Mouse (Mus musculus) spleen, postnatal 10 days (tissue): ENCODE results near the gene Mdh1b.

ENCODE experiments used
- DNase-seq, 2 experiments: peaks; one replicate each; pipeline ENCODE4 v3.0.0; 2021 to 2022; ENCODE audit warnings: low spot score in 2 of 2

Gene Mdh1b

DNA sequence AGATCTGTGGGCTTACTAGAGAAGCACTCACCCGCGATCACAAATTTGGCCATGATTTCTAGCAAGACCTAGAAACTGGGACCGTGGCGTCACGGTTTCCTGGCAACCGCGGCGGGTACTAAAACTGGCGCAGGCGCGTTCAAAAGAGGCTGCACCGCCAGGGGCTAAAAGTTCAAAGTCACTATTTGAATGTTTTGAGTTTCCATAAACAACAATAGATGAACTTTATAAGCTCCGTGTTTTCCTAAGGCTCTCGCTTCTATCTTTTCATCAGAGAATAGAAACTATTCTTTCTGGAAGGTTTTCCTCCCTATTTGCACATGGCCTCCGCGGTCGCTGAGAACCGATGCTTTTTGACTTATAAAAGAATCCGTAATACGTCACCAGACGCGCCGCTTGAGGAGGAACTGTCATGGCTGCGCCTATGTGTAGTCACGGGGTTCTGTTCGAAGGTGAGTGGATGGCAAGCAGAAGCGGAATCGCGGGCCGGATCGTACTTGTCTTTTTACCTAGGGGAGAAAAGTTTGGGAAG, at the start of gene Mdh1b, which contains the start of gene Fastkd2:
Gene Mdh1b (minus strand): TSS at position 79 of the 532 bp plus-strand sequence.
Gene Fastkd2 (plus strand): TSS at position 375 of the 532 bp plus-strand sequence.
- DNase-seq: peak; percentile 67 to 82

DNA sequence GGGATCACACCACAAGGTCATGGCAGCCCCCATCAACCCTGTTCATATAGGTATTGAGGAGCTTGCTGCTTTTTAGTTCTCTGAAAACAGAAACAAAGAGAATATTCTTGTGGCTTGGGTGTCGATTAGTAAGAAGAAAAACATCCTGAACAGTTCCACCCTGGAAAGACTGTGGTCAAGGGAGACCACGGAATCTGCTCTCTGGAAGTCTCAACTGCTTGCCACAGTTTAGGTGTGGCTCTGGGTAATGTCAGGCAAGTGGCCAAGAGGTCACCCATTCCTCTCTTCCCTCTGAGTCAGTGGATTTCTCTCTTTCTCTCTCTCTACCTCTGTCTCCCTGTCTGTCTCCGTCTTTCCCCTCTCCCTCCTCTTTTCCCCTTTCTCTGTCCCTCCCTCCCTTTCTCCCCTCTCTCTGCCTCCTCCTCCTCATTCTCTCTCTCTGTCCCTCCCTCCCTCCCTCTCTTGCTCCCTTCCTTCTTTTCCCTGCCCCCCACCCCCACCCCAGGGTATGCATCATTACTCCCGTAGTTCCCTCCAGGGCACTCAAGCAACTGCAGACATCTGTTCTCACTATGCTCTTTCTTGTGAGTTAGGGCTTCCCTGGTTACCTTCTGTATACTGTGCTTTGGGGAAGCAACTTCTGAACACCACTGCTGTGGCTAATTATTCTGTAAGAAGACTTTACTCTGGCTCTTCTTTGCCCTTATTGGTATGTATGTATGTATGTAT, 46.9 kb upstream of the Mdh1b start:
- DNase-seq: no peak

DNA sequence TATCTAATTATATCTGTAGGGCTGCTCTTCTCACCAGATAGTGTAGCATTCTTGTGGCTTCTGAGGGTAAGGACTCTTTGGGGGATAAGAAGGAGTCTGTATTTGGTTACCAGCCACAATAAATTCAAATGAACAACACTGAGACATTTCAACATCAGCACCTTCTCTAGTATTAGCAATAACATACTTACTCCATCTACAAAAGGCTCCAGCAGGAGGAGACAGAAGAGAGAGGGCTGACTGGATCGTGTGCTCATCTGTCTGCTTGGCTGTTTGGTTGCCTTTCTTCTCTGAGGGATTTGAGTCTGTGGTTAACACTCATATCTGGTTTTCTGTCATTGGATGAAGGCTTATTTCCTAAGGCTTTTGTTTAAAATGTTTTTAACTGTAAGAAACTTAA, 46.3 kb upstream of the Mdh1b start:
- DNase-seq: no peak

DNA sequence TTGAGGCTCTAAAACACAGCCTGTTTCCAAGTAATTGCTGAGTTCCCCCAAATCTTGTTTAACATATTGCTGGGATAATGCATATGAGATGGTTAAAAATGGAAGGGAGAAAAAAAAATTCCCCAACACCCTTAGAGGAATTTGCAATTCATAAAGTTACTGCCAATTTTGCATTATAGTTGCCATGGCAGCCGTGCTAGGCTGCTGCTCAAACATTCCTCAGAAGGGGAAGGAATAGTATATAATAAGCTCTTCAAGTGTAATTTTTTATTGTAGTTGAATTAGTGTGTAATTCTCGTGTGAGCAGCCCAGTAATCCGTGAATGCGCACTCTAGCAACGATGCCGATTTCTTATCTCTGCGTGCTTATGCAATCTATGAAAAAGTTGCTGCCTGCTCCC, 40.2 kb upstream of the Mdh1b start:
- DNase-seq: no peak

DNA sequence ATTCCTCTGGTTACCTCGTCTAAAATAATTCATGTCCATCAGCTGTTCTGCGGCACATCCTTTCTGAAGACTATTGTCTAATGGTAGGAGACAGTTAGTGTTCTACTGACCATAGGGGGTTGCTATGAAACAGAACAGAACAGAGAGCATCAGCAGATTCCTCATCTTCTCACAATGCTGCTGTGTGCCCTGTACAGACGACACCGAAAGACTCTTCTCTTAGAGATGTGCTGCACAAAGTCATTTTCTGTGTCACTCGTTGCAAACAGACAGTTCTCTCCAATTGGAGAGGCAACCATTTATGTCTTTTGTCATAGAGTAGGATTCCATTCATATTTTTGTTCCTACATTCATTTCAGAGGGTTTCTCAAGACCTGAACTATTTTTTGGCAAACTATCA, 39.0 kb upstream of the Mdh1b start, which contains the start of gene 4933402D24Rik:
Gene 4933402D24Rik (minus strand): TSS at position 101 of the 400 bp plus-strand sequence.
- DNase-seq: no peak

DNA sequence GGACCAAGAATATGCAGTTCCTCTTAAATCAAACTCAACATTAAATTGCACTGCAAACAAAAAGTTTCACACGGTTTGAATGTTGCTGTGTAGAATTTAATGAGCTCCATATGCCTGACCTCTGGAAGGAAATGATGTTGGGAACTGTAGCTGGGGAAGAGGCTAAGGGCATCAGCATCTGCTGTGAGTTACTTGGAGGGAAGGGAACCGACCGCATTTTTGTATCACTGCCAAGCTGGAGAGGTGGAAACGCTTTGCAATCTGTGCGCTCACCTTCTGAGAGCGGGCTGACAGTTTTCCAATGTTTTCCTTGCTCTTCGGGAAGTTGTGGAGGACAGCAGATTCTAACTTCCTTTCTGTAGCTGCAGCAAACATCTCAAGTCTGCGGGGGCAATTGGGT, 38.0 kb upstream of the Mdh1b start:
- no peak for DNase-seq

DNA sequence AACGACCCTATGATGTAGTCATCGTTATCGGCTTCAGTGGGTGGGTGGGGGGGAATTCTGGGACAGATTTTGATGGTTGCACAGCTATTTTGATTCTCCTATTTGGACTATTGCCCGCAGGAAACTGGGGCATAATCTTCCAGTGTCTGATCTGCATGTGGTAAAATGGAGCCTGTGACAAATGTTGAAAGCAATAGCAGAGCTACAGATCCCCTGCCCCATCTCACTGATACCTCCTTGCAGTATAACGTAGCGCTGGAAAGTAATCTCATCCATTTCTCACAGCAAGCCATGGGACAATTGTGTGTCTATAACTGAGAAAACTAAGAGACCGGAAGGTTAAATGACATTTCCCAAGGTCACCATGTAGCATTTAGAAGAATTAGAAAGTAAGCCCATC, 34.3 kb upstream of the Mdh1b start:
- no peak for DNase-seq

DNA sequence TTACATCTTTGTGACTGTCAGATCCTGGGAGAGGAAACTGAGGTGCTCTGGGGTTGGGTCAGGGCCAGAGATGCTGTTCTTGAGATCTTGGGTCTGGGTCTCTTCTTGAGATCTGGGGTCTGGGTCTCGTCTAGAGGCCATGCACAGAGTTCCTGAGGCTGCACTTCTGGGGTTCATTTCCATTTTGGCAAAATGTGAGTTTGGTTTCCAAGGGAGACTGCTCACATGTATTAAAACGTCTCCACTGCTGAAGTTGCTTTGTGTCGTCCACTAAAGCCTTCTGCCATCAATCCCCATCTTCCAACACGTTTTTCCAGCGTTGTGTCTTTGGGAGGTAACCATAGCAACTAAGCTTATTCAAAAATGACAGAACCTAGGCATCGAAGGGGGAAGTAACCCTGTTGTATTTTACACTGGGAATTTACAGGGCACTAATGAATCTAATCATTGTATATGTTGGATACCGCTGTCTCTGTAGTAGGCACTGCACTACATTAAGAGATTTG, 33.8 kb upstream of the Mdh1b start:
- DNase-seq: no peak

DNA sequence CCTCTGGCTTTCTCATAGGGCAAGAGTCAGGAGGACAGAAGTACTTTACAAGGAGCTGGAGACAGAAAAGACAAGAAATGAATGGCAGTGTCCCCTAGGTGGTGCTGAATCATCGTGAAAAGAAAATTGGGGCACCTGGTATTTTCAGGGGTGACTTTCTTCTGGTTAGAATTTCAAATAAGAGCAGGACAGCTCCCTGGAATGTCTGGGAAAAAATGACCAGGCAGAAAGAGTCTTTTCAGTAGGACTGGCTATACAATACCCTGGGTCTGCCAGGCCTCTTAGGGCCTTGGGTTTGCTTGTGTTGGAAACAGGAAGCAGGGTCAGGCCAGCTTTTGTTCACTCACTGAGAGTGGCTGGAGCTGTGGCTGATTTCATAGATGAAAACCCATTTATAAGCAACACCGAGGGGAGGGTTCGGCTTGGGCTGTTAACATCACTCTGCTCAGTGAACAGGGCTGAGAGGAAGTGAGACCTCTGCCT, 33.1 kb upstream of the Mdh1b start:
- DNase-seq: peak in 1 of 2 experiments; percentile 13

DNA sequence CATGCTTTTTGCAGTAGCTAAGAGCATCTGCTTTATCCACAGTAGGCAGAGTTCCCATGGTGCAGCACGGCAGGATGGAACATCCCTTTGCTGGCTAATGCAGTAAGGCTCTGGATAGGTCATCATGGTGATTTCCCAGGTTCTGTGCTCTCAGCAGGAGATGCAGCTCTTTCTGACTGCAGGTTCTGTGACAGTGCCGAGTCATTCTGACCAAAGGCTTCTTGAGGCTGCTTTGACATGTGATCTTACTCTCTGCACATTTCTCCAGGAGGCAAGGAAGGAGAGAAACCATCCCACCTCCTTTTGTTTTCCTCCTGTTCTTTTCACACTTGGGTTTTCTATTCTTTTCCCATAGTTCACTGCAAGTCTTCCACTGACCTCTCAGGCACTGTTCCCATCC, 25.9 kb upstream of the Mdh1b start:
- DNase-seq: no peak

DNA sequence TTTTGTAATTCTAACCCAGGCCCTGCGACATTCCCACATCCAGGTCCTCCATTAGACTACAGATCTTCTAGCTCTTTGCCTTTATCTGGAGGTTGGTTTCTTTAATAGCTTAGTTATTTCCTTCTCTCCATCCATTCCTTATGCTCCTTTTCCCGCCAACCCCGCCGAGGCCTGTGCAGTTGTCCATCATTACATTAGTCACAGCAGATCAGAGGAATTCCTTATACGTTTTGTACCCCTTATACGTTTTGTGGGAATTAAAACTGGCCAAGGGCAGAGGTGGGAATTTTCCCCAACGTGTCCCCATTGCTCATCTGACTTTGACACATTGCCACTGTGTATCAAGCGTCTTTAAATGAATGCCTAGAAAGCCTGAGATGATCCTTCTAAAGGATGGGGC, 322 bp downstream of the Mdh1b start:
- DNase-seq: no peak

DNA sequence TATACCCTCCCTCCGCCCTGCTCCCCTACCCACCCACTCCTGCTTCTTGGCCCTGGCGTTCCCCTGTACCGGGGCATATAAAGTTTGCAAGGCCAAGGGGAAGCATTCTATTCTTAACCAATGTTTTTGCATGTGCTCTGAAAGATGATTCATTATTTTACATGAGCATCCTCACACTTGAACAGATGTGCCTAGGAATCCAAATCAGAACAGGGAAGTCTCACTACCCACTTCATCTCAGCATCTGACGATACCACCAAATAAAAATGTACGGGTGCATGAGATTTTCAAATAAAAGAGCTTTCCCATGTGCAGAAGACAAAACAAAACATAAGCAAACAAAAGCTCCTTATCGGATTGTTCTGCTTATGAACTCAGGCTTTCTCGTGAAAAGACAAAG, 10.0 kb downstream of the Mdh1b start:
- DNase-seq: no peak

DNA sequence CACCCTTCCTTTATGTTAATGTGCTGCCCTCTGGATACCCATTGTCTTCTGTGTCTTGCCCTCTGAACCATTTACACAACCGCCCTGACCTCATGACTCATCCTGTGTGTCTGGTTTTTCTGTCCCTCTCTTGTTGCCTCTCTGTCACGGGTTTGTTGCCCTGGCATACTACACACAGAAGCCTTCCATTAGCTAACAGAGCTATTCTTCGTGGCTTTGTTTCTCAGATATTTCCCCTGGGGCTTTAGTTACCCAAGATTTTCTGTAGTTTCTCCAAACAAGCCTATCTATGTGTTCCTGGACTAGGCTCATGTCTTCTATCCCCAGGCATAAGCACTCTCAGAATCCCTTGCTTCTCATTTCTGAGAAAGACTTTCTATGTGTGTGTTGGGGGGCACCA, 21.2 kb downstream of the Mdh1b start:
- DNase-seq: no peak

DNA sequence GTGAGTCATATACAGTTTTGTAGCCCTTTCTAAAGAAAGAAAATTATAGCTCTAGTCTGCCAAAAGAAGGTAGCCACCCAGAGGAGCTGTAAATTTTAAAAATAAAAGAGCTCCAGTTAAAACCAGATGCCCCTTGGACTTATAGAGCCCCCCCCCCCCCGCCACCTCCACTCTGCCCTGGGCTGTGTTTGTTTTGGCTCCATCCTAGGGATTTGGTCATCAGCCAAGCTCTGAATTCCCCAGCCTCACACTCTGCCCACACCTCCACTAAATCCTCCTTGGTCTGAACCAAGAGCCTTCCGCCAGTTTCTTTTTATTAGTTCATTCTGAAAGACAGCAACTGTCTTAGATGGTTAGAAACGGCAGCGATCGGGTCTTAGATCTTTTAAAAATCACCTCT, 24.4 kb downstream of the Mdh1b start:
- DNase-seq: no peak

DNA sequence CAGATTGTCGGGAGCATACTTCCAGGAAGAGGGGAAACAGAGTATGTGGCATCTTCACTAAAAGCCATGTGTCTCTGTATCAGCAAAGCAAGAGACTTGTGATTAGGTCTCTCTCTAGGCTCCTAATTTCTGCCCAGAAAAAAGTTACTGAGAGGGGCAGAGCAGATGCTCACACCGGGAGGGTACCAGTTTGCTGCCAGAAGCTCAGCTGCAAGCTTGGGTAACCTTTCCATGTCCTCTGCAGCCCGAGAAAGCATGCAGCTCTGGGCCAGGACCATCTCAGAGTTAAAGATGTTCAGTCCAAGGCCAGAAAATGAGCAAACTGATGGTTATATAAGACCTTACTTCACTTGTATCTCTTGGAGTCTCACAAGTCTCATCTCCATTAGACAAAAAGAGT, 33.3 kb downstream of the Mdh1b start:
- DNase-seq: no peak

DNA sequence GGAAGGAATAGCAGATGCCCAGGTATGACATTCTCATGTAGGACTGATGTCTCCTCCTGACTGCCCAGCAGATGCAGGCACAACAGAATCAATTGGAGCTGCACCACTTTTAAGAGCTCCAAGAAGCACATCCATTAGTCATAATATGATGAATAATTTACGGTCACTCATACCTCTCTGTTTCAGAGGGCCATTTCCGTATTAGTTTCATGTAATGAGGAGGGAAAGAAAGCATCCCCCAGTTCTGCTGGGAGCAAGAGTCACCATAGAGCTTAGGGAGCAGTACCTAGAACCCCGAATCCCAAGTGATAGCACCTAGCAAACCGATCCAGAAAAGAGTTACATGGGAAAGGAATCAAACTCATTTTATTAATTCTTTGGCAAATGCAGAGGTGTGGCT, 43.3 kb downstream of the Mdh1b start, which contains the start of gene Dytn:
Gene Dytn (minus strand): TSS at position 101 of the 400 bp plus-strand sequence.
- DNase-seq: no peak

DNA sequence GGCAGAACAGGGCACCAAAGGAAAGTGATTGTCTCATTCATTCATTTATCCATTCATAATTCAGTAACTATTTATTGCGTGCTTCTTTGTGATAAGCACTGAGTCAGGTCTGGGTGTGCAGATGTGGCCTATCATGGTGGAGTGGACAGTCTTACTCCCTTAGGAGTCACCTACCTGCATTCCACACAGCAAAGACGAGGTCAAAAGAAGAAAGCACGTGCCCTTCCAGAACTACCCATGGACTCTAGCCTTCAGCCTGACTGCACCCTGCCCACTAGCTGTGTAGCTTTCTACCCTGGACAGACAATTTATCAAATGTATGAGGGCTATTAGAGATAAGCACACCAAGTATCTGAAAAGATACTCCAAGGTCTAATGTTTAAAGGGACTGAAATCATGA, 54.1 kb downstream of the Mdh1b start:
- no peak for DNase-seq

DNA sequence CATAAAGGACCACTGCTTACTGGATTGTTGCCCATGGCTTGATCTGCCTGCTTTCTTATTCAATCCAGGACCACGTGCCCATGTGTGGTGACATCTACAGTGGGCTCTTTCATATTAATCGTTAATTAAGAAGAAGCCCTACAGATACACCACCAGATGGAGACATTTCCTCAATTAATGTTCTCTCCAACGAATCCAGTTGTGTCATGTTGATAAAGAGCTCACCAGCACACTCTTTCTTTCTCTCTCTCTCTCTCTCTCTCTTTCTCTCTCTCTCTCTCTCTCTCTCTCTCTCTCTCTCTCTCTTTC, 61.3 kb downstream of the Mdh1b start:
- no peak for DNase-seq

DNA sequence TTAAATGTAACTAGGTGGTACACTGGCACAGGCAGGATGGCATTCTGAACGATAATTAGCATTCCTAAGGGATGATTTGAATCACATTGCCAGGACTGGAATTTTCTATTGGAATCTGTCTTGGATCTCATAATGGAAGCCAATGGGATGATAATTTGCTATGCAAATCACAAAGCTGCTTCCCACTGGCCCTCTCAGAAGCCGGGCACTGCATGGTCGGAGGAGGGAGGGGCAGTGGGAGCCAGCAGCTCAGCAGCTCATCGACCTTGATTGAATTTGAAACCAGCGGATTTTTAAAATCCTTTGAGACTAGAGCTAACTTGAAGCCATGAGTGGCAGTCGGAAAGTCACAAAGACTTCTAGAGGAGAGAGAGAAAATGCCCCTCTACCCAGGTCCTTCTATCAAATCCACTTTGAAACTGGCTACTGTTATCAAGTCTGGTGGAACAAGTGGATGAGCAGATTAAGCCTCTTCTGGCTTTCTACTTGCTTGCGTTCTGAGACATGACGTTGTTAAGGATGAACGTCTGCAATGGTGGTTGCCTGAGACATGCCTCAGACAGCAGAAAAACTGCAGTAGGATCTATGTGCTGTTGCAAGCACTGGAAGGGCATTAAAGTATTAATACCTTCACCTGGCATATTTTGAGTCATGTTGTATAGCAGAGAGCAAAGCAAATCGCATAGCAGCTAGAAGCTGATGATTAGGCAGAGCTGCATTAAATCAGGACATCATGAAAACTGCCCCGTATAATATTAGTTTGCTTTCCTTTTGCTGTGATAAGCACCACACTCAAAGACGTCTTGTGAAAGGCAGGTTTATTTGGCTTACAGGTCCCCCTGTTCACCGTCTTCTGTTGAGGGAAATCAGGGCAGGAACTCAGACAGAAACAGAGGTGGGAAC, 61.9 kb downstream of the Mdh1b start:
- DNase-seq: no peak

DNA sequence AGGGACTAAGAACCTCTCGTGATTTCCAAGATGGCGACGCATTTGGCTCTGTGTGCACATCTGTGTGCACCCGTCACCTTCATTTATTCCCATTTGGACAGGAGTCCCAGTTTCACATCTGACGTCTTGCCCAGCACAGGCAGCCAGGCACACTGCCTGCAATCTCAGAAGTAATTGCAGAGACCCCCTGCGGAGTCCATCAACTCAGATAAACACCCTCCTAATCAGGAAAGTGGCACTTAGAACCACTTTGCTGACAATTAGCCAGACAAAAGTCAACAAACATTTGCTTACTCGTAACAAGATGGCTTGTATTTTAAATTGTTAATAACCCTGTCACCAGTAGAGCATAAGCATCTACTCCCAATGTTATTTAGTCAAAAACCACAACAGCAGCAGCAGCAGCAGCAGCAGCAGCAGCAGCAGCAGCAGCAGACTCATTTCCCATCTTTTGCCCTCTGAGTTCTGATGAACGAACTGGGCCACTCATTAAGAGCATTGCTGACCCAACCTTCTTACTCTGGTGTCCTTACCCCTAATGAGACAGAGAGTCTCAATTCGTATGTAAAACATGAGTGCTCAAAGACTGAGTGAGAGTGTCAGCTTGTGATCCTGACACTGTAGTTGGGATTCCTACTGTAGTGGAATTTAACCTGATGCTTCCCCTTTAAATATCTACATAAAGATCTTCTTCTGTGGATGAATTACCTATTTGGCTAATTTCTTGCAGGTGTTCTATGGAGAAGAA, 62.7 kb downstream of the Mdh1b start:
- DNase-seq: no peak

DNA sequence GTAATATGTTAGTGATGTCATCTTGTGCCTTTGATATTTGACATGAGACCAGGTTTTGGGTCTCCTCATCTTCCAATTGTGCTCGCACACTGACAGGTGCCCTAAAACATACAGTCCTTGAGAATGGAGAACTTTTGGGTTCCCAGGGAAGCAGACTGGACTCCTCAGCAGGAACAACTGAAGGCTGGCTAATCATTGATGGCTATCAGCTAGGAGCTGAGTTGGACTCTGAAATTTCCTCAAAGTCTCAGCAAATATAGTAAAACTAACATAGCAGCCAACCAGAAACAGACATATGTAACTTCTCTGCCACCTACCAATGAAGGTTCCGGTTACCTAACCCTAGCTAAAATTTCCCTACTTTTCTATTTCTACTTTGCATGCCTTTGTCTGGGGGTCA, 64.0 kb downstream of the Mdh1b start:
- DNase-seq: no peak

DNA sequence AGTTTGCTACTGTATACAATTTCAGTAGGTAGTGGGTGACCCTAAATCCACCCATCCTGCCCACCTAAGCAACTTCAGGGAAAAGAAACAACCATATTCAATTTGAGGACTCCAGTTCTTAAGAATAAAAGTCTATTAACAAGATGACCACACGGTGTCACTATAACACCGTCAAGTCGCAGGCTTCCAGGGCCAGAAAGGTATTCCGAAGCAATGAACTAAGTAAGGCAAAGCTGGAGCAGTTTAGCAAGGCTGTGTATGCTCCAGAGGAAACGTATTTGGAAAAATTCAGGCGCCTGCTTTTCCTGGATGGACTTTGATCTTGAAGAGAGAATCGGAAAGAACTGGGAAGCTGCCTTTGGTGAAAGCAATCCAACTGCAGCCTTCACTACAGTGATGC, 70.5 kb downstream of the Mdh1b start:
- peak in 1 of 2 experiments; percentile 7 for DNase-seq
